Mouse (Mus musculus) embryo, embryonic 10 days (tissue): Measurements from ENCODE around the gene 1700001O22Rik.

Experiments used
- DNase-seq: peaks from one replicate; pipeline ENCODE4 v3.0.0-alpha.2; 2015; ENCODE audit warnings: low spot score

1700001O22Rik gene

GRCm38 (mm10) chr2:30803604-30804003 is at the start of gene 1700001O22Rik:
Gene 1700001O22Rik, minus strand, starts transcription at chr2:30803661.
- no peak for DNase-seq

GRCm38 (mm10) chr2:30852771-30853313 is 49.4 kb upstream of the 1700001O22Rik start:
- no peak for DNase-seq

GRCm38 (mm10) chr2:30850581-30850980 is 47.1 kb upstream of the 1700001O22Rik start:
- DNase-seq: no peak

GRCm38 (mm10) chr2:30848184-30848583 is 44.7 kb upstream of the 1700001O22Rik start:
- no peak for DNase-seq

- DNase-seq: peak; percentile 63
Measured at GRCm38 (mm10) chr2:30846723-30847122, 43.3 kb upstream of the 1700001O22Rik start.

- peak; percentile 67 for DNase-seq
Measured at GRCm38 (mm10) chr2:30846236-30846635, 42.8 kb upstream of the 1700001O22Rik start.

- DNase-seq: peak; percentile 55
Measured at GRCm38 (mm10) chr2:30845152-30846070, 42.0 kb upstream of the 1700001O22Rik start.

- no peak for DNase-seq
Measured at GRCm38 (mm10) chr2:30842615-30843014, 39.2 kb upstream of the 1700001O22Rik start.

GRCm38 (mm10) chr2:30836238-30836990 is 33.0 kb upstream of the 1700001O22Rik start:
- peak; percentile 37 for DNase-seq

- peak; percentile 42 for DNase-seq
Measured at GRCm38 (mm10) chr2:30834373-30835022, 31.0 kb upstream of the 1700001O22Rik start, which contains the start of gene Prrx2. Gene Prrx2, plus strand, starts transcription at chr2:30834972.

- DNase-seq: peak; percentile 74
Measured at GRCm38 (mm10) chr2:30833644-30834043, 30.2 kb upstream of the 1700001O22Rik start.

- DNase-seq: peak; percentile 90
Measured at GRCm38 (mm10) chr2:30830283-30830795, 26.9 kb upstream of the 1700001O22Rik start, which contains the start of gene Asb6. Gene Asb6, minus strand, starts transcription at chr2:30830333.

- DNase-seq: peak; percentile 65
Measured at GRCm38 (mm10) chr2:30829315-30829714, 25.9 kb upstream of the 1700001O22Rik start.

GRCm38 (mm10) chr2:30827749-30828475 is 24.5 kb upstream of the 1700001O22Rik start:
- peak; percentile 96 for DNase-seq

- DNase-seq: peak; percentile 68
Measured at GRCm38 (mm10) chr2:30826825-30827748, 23.6 kb upstream of the 1700001O22Rik start.

GRCm38 (mm10) chr2:30823385-30824153 is 20.1 kb upstream of the 1700001O22Rik start:
- no peak for DNase-seq

GRCm38 (mm10) chr2:30822460-30822859 is 19.0 kb upstream of the 1700001O22Rik start:
- no peak for DNase-seq

- DNase-seq: no peak
Measured at GRCm38 (mm10) chr2:30821073-30821472, 17.6 kb upstream of the 1700001O22Rik start.

GRCm38 (mm10) chr2:30819873-30820272 is 16.4 kb upstream of the 1700001O22Rik start:
- no peak for DNase-seq
